Mouse (Mus musculus) yolk sac, embryonic 10.5 days (tissue): ENCODE measurements around the gene Acd.

Experiments used
- DNase-seq: peaks from one replicate; pipeline ENCODE4 v3.0.0-alpha.2; 2017; ENCODE audit warnings: low spot score

Gene Acd

GRCm38 (mm10) chr8:105700966-105701824, at the start of gene Acd, which contains the start of gene Pard6a:
Gene Acd (minus strand): TSS chr8:105701102.
Gene Pard6a (plus strand): TSS chr8:105701148.
- DNase-seq: peak; percentile 95

DNA sequence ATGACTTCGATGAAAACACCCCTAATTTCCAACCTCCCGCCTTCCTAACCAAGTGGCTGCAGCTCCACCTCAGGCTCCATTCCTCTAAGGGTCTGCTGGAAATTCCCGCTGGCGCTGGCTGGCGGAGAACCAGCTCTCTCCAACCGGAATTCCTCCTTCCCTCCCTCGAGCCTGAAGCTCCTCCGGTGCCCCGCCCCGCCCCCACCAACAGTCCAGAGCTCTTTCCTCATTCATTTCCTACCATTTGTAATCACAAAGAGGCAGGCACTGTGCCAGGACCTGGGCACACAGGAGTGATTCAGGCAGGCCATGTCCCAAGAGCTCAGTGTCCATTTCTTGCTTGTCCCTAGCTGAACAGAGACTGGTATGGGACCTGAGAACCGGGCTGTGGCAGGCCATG, 49.7 kb upstream of the Acd start:
- DNase-seq: peak; percentile 49

GRCm38 (mm10) chr8:105743301-105743700, 42.4 kb upstream of the Acd start:
- DNase-seq: no peak

- DNase-seq: no peak
These were observed 38.3 kb upstream of the Acd start for GRCm38 (mm10) chr8:105739216-105739615.

GRCm38 (mm10) chr8:105732186-105732585, 31.3 kb upstream of the Acd start:
- no peak for DNase-seq

GRCm38 (mm10) chr8:105727397-105728124, 26.7 kb upstream of the Acd start:
- no peak for DNase-seq

GRCm38 (mm10) chr8:105725726-105726125, 24.8 kb upstream of the Acd start:
- no peak for DNase-seq

- DNase-seq: no peak
These were observed 22.0 kb upstream of the Acd start for GRCm38 (mm10) chr8:105722861-105723260.

DNA sequence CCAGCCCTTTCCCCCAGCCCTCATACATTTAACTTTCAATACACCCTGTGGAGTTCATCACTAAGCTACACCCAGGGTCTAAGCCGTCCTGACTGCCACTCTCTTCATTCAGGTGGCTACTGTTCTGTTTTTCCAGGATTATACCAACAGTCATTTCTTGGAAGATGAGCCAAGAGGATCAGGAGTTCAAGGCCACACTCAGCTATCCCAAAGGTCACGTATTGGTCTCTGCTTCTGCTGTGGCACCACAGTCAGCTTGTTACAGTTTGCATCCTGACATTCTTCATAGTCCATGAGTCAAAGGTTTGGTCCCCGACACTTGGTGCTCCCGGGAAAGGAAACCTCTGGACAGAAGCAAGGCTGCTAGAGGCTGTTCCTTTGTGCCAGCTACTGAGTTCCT, 18.7 kb upstream of the Acd start:
- DNase-seq: no peak

- no peak for DNase-seq
These were observed 15.5 kb upstream of the Acd start for GRCm38 (mm10) chr8:105716302-105716945.

DNA sequence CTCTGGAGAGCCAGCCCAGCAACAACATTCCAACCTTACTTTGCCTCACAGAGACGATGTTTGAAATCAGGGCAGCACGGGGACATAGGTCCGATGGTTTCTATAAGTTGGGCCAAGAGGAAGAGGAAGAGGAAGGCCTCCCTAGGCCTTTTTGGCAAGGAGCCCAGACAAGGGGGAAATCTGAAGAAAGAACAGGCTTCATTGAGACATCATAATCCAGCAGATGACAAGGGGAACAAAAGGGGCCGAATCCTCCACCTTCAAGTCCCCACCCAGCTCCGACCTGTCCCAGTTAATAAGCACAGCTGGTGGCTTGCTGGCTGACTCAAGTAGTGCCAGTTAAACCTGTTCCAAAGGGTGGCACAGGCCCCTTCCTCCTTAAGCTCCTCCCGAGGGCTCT, 14.1 kb upstream of the Acd start:
- DNase-seq: no peak

DNA sequence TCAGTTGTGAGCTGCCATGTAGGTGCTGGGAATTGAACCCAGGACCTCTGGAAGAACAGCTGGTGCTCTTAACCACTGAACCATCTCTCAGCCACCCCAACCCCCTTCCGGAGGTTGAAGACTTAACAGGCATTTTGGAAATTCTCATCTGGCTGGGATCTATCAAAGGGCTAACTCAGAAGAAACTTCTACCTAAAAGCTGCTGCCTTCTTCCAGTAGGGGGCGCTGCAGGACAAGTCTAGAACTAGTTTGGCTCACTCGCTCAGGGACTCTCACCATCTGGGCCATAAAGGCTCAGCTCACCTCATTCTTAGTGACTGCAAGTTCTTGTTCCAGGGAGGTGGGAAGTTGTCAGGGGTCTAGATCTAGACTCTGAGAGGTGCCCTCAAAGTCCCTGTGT, 13.2 kb upstream of the Acd start:
- DNase-seq: peak; percentile 70

DNA sequence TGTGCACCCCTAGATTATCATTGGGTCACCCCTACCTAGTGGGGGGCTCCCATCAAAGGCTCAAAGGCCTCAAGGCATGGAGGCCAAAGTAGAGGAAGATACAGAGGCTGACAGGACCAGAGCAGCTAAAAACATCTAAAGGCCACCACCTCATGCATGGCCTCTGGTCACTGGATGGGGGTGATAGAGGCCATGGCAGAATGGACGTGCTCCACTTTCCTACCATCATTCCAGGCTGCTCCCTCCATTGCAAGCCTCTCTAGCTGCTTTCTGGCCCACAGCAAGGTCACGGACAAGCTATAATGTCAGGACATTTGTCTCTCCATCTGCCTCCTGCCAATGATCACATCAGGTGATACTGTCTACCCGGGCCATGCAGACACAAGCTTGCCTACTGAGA, 11.4 kb upstream of the Acd start:
- DNase-seq: no peak

DNA sequence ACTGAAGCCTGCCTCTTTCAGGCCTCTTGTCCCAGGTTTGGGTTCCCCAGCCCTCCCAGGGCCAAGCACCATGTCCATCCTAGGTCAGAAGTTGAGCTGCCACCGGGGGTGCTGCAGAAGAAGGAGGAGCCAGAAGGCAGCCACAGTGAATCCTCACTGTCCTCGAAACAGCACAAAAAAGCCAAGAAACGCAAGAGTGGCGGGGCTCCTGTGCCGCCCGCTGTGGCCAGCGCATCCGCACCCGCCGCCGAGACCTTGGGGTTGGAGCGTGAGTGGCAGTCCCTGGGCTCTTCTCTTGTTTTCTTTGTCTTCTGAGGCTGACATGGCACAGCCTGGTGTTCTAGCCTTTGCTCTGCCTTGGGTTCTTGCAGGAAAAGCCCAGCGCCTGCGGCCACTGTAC, 8.4 kb upstream of the Acd start:
- no peak for DNase-seq

GRCm38 (mm10) chr8:105708675-105709074, 7.8 kb upstream of the Acd start:
- no peak for DNase-seq

- peak; percentile 89 for DNase-seq
These were observed 6.8 kb upstream of the Acd start, which contains the start of the genes 4933405L10Rik and Enkd1 for GRCm38 (mm10) chr8:105707498-105708403. Gene 4933405L10Rik (plus strand): TSS chr8:105707655. Gene Enkd1 (minus strand): TSS chr8:105708210.

- no peak for DNase-seq
These were observed 5.5 kb upstream of the Acd start for GRCm38 (mm10) chr8:105706426-105706825.

DNA sequence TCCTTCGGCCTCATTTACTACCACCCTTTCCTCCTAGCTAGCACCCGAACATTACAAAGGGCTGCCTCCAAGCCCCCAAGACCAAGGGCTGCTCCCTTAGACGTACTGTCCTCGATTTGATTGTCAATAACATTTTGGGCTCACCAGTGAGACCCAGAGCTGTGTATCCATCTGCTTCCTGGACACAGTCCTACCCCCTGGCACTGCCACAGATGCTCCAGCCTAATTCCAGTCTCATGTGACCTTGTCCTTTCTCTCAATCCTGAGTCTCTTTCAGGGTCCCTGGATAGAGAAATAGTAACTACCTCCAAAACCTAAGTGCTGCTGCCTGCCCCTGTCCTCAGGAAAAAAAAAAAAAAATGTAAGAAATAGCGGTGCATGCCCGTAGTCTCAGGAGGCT, 4.1 kb upstream of the Acd start:
- DNase-seq: no peak

- no peak for DNase-seq
These were observed 3.4 kb upstream of the Acd start for GRCm38 (mm10) chr8:105704146-105704812.

GRCm38 (mm10) chr8:105702731-105703415, 2.0 kb upstream of the Acd start:
- DNase-seq: no peak
